8 mouse cellular contexts compared by ENCODE assay signal in genomic region chr10:69398763-69399590, GRCm38 (mm10). TPM values are rescaled to one million over a fixed set of nuclear protein-coding genes. Genes with fewer than 3 reads are reported as not detected.
DNase-seq lines count a peak whose midpoint lies in the region; ATAC-seq and TF ChIP-seq lines count a peak whose summit lies in the region.

Ank3 (plus strand) TSS chr10:69398773.

- TF ChIP-seq CTCF in midbrain, postnatal 0 days (IDR thresholded peaks at IDR 0.05): no peak

- H3K4me3 ChIP-seq in intestine, embryonic 15.5 days (replicated peaks): peak within 1 kb of the TSS; percentile 70
- peak within 1 kb of the TSS; percentile 73 for H3K4me3 ChIP-seq in limb, embryonic 13.5 days
- H3K4me3 ChIP-seq in midbrain, postnatal 0 days (ENCODE audit: low read depth, low read length): peak within 1 kb of the TSS; percentile 64

- peak within 1 kb of the TSS; percentile 66 for H3K9ac ChIP-seq in intestine, embryonic 15.5 days
- H3K9ac ChIP-seq in limb, embryonic 13.5 days: peak within 1 kb of the TSS; percentile 71
- H3K9ac ChIP-seq in midbrain, postnatal 0 days (replicated peaks; ENCODE audit: low read length, poor library complexity, severe bottlenecking): peak within 1 kb of the TSS; percentile 52

- H3K27me3 ChIP-seq in intestine, embryonic 15.5 days (replicated peaks): peaks cover 26% of the 10 kb centered on the region
- peaks cover 72% of the 10 kb centered on the region for H3K27me3 ChIP-seq in limb, embryonic 13.5 days
- H3K27me3 ChIP-seq in midbrain, postnatal 0 days (ENCODE audit: insufficient read depth, low read length): peaks cover 31% of the 10 kb centered on the region

- H3K36me3 ChIP-seq in intestine, embryonic 15.5 days: no peaks in the 10 kb centered on the region
- H3K36me3 ChIP-seq in limb, embryonic 13.5 days: no peaks in the 10 kb centered on the region
- H3K36me3 ChIP-seq in midbrain, postnatal 0 days (ENCODE audit: insufficient read depth, low read length): no peaks in the 10 kb centered on the region

- ATAC-seq in cerebellum, adult (ENCODE audit: insufficient number of reproducible peaks, low FRiP score, low TSS enrichment): no peak
- ATAC-seq in intestine, embryonic 15.5 days: peak; percentile 92
- peak; percentile 64; the same call in 1 of the 2 replicates for ATAC-seq in limb, embryonic 13.5 days (ENCODE audit: low FRiP score, low read depth)
- no peak for ATAC-seq in midbrain, postnatal 0 days (ENCODE audit: low FRiP score)

- intact Hi-C loops in gastrocnemius, postnatal 14 days (cut with DNase I; ENCODE audit: low total_unique reads): no loop called here

- H3K4me2 ChIP-seq in intestine, embryonic 15.5 days (replicated peaks): peak within 1 kb of the TSS; percentile 100
- H3K4me2 ChIP-seq in limb, embryonic 13.5 days (replicated peaks): peak within 1 kb of the TSS; percentile 100
- peak within 1 kb of the TSS; percentile 100 for H3K4me2 ChIP-seq in midbrain, postnatal 0 days (ENCODE audit: low read depth, low read length, poor library complexity, severe bottlenecking)

- DNase-seq in cerebellum, postnatal 10 days: peak; percentile 39 to 45
- DNase-seq in adrenal gland, postnatal 4 days (ENCODE audit: low spot score in 2 of 2): peak in 1 of 2 experiments; percentile 3
- peak; percentile 19 for DNase-seq in gastrocnemius, postnatal 14 days
- no peak for DNase-seq in midbrain, postnatal 0 days (ENCODE audit: low spot score)
- DNase-seq in urinary bladder, postnatal 36 days (ENCODE audit: low spot score in 2 of 2): peak; percentile 31 to 43

- H3K4me1 ChIP-seq in intestine, embryonic 15.5 days (replicated peaks): peaks cover 19% of the 10 kb centered on the region
- peaks cover 26% of the 10 kb centered on the region for H3K4me1 ChIP-seq in limb, embryonic 13.5 days
- peaks cover 16% of the 10 kb centered on the region for H3K4me1 ChIP-seq in midbrain, postnatal 0 days (ENCODE audit: insufficient read depth, low read length)

- no peaks in the 10 kb centered on the region for H3K9me3 ChIP-seq in intestine, embryonic 15.5 days
- H3K9me3 ChIP-seq in limb, embryonic 13.5 days: no peaks in the 10 kb centered on the region
- no peaks in the 10 kb centered on the region for H3K9me3 ChIP-seq in midbrain, postnatal 0 days (ENCODE audit: low read length)

- no peak within 1 kb of the TSS for H3K27ac ChIP-seq in intestine, embryonic 15.5 days
- no peak within 1 kb of the TSS for H3K27ac ChIP-seq in limb, embryonic 13.5 days
- no peak within 1 kb of the TSS for H3K27ac ChIP-seq in midbrain, postnatal 0 days (ENCODE audit: low read depth, low read length)

- WGBS in intestine, embryonic 15.5 days: under 1% methylated on average over 76 of the region's 77 CpGs
- under 1% methylated on average over 71 of the region's 77 CpGs for WGBS in limb, embryonic 13.5 days
- WGBS in midbrain, postnatal 0 days: under 1% methylated on average over 67 of the region's 77 CpGs

RNA-seq across cellular contexts. Expression of gene Ank3, which starts in this region (rescaled TPM):
- total RNA-seq in adrenal gland, postnatal 4 days (2021): 10 to 100 TPM; 37.4 to 54.2 TPM
- total RNA-seq in gastrocnemius, postnatal 14 days (2021): 100 to 1,000 TPM in 1 of 2 experiments, 10 to 100 TPM in 1; 78.4 to 112 TPM
- 21.5 and 21.9 TPM in 2 replicates for polyA plus RNA-seq in intestine, embryonic 15.5 days (2015; fragmentation: Nextera tagmentation; extraction: Ambion mirVana)
- 26.2 and 28.0 TPM in 2 replicates for polyA plus RNA-seq in limb, embryonic 13.5 days (2015; fragmentation: Nextera tagmentation; extraction: Ambion mirVana)
- 253 and 328 TPM in 2 replicates for total RNA-seq in midbrain, postnatal 0 days (2014; rRNA removed)
- polyA plus RNA-seq in midbrain, postnatal 0 days (2015; fragmentation: Nextera tagmentation; extraction: Ambion mirVana): 48.7 and 66.6 TPM in 2 replicates

Comparison
In these comparisons a context has a peak if more than half of its experiments do, and no peak if none do; other contexts are left out.
1. ATAC-seq: peak in intestine, embryonic 15.5 days (single experiment) and limb, embryonic 13.5 days (single experiment); none in cerebellum, adult (single experiment) and midbrain, postnatal 0 days (single experiment).
2. Peak in every context shown above with its lines, with median percentiles within 50 percentile points of each other: H3K4me2 ChIP-seq, H3K4me3 ChIP-seq and H3K9ac ChIP-seq.